Mouse (Mus musculus): Measurements from ENCODE around the gene Dpm3.

Gene Dpm3

GRCm38 (mm10) chr3:89218271-89218670 lies 40.9 kb upstream of the Dpm3 start:
- Histone ChIP-seq H3K9me3 (ENCODE audit: low read length) (no peaks in the 10 kb centered on the region), H3K27me3 (ENCODE audit: insufficient read depth, low read length) (peaks cover 10% of the 10 kb centered on the region; the same call in 1 of the 2 replicates), H3K4me3 (replicated peaks; ENCODE audit: low read length) (no peak overlapping the region), H3K4me1 (replicated peaks; ENCODE audit: low read depth, low read length) (peaks cover 52% of the 10 kb centered on the region), H3K36me3 (ENCODE audit: insufficient read depth, low read length) (peaks cover 41% of the 10 kb centered on the region)
- TF ChIP-seq NANOG (IDR thresholded peaks at IDR 0.05; ENCODE audit: borderline replicate concordance, low read length) (no peak), CTCF (conservative IDR thresholded peaks at IDR 0.05; ENCODE audit: low read length) (no peak)

- peaks cover 10% of the 10 kb centered on the region; the same call in 1 of the 2 replicates for H3K27me3 ChIP-seq (ENCODE audit: insufficient read depth, low read length)
- no peak overlapping the region for H3K4me3 ChIP-seq (replicated peaks; ENCODE audit: low read length)
- TF ChIP-seq NANOG (IDR thresholded peaks at IDR 0.05; ENCODE audit: borderline replicate concordance, low read length) (no peak), CTCF (conservative IDR thresholded peaks at IDR 0.05; ENCODE audit: low read length) (no peak), POU5F1 (IDR thresholded peaks at IDR 0.05; ENCODE audit: borderline replicate concordance, low read length) (no peak)
- H3K4me1 ChIP-seq (replicated peaks; ENCODE audit: low read depth, low read length): peaks cover 62% of the 10 kb centered on the region
- peaks cover 49% of the 10 kb centered on the region for H3K36me3 ChIP-seq (ENCODE audit: insufficient read depth, low read length)
- H3K9me3 ChIP-seq (ENCODE audit: low read length): no peaks in the 10 kb centered on the region
These were observed 39.6 kb upstream of the Dpm3 start for GRCm38 (mm10) chr3:89219546-89219945.

- no peak overlapping the region for H3K4me3 ChIP-seq (replicated peaks; ENCODE audit: low read length)
- H3K9me3 ChIP-seq (ENCODE audit: low read length): no peaks in the 10 kb centered on the region
- TF ChIP-seq CTCF (conservative IDR thresholded peaks at IDR 0.05; ENCODE audit: low read length) (no peak), NANOG (IDR thresholded peaks at IDR 0.05; ENCODE audit: borderline replicate concordance, low read length) (no peak), POU5F1 (IDR thresholded peaks at IDR 0.05; ENCODE audit: borderline replicate concordance, low read length) (no peak)
- peaks cover 10% of the 10 kb centered on the region; the same call in 1 of the 2 replicates for H3K27me3 ChIP-seq (ENCODE audit: insufficient read depth, low read length)
- H3K4me1 ChIP-seq (replicated peaks; ENCODE audit: low read depth, low read length): peaks cover 61% of the 10 kb centered on the region
- peaks cover 49% of the 10 kb centered on the region for H3K36me3 ChIP-seq (ENCODE audit: insufficient read depth, low read length)
These were observed 38.0 kb upstream of the Dpm3 start for GRCm38 (mm10) chr3:89221167-89221566.

- TF ChIP-seq NANOG (IDR thresholded peaks at IDR 0.05; ENCODE audit: borderline replicate concordance, low read length): no peak
- H3K9me3 ChIP-seq (ENCODE audit: low read length): no peaks in the 10 kb centered on the region
- H3K27me3 ChIP-seq (ENCODE audit: insufficient read depth, low read length): no peaks in the 10 kb centered on the region
- H3K36me3 ChIP-seq (ENCODE audit: insufficient read depth, low read length): peaks cover 29% of the 10 kb centered on the region
- H3K4me1 ChIP-seq (replicated peaks; ENCODE audit: low read depth, low read length): peaks cover 75% of the 10 kb centered on the region
- peak overlapping the region; percentile 80 for H3K4me3 ChIP-seq (replicated peaks; ENCODE audit: low read length)
These were observed 34.4 kb upstream of the Dpm3 start for GRCm38 (mm10) chr3:89224796-89225195.

GRCm38 (mm10) chr3:89225321-89225815 lies 33.8 kb upstream of the Dpm3 start:
- no peaks in the 10 kb centered on the region for H3K9me3 ChIP-seq (ENCODE audit: low read length)
- peaks cover 78% of the 10 kb centered on the region for H3K4me1 ChIP-seq (replicated peaks; ENCODE audit: low read depth, low read length)
- no peak for TF ChIP-seq CTCF (conservative IDR thresholded peaks at IDR 0.05; ENCODE audit: low read length)
- no peak for TF ChIP-seq NANOG (IDR thresholded peaks at IDR 0.05; ENCODE audit: borderline replicate concordance, low read length)
- TF ChIP-seq POU5F1 (IDR thresholded peaks at IDR 0.05; ENCODE audit: borderline replicate concordance, low read length): no peak
- peaks cover 24% of the 10 kb centered on the region for H3K36me3 ChIP-seq (ENCODE audit: insufficient read depth, low read length)
- H3K4me3 ChIP-seq (replicated peaks; ENCODE audit: low read length): peak overlapping the region; percentile 80
- H3K27me3 ChIP-seq (ENCODE audit: insufficient read depth, low read length): peaks cover 4% of the 10 kb centered on the region; the same call in 1 of the 2 replicates

- H3K4me1 ChIP-seq (replicated peaks; ENCODE audit: low read depth, low read length): peaks cover 78% of the 10 kb centered on the region
- no peaks in the 10 kb centered on the region for H3K9me3 ChIP-seq (ENCODE audit: low read length)
- H3K4me3 ChIP-seq (replicated peaks; ENCODE audit: low read length): peak overlapping the region; percentile 80
- H3K27me3 ChIP-seq (ENCODE audit: insufficient read depth, low read length): peaks cover 10% of the 10 kb centered on the region
- peak; percentile 74; the same call in 1 of the 2 replicates for TF ChIP-seq POU5F1 (IDR thresholded peaks at IDR 0.05; ENCODE audit: borderline replicate concordance, low read length)
- no peak for TF ChIP-seq NANOG (IDR thresholded peaks at IDR 0.05; ENCODE audit: borderline replicate concordance, low read length)
- H3K36me3 ChIP-seq (ENCODE audit: insufficient read depth, low read length): peaks cover 22% of the 10 kb centered on the region
These were observed 33.2 kb upstream of the Dpm3 start for GRCm38 (mm10) chr3:89225918-89226317.

- Histone ChIP-seq H3K4me1 (replicated peaks; ENCODE audit: low read depth, low read length) (peaks cover 73% of the 10 kb centered on the region), H3K36me3 (ENCODE audit: insufficient read depth, low read length) (peaks cover 18% of the 10 kb centered on the region), H3K4me3 (replicated peaks; ENCODE audit: low read length) (peak overlapping the region; percentile 80), H3K9me3 (ENCODE audit: low read length) (no peaks in the 10 kb centered on the region), H3K27me3 (ENCODE audit: insufficient read depth, low read length) (peaks cover 12% of the 10 kb centered on the region)
- no peak for TF ChIP-seq CTCF (conservative IDR thresholded peaks at IDR 0.05; ENCODE audit: low read length)
- TF ChIP-seq NANOG (IDR thresholded peaks at IDR 0.05; ENCODE audit: borderline replicate concordance, low read length): no peak
- no peak for TF ChIP-seq POU5F1 (IDR thresholded peaks at IDR 0.05; ENCODE audit: borderline replicate concordance, low read length)
These were observed 32.8 kb upstream of the Dpm3 start for GRCm38 (mm10) chr3:89226361-89226760.

- H3K36me3 ChIP-seq (ENCODE audit: insufficient read depth, low read length): peaks cover 16% of the 10 kb centered on the region
- TF ChIP-seq CTCF (conservative IDR thresholded peaks at IDR 0.05; ENCODE audit: low read length): no peak
- TF ChIP-seq POU5F1 (IDR thresholded peaks at IDR 0.05; ENCODE audit: borderline replicate concordance, low read length): no peak
- TF ChIP-seq NANOG (IDR thresholded peaks at IDR 0.05; ENCODE audit: borderline replicate concordance, low read length): no peak
- H3K27me3 ChIP-seq (ENCODE audit: insufficient read depth, low read length): peaks cover 17% of the 10 kb centered on the region
- peak within 1 kb of the TSS; percentile 80 for H3K4me3 ChIP-seq (replicated peaks; ENCODE audit: low read length)
- no peaks in the 10 kb centered on the region for H3K9me3 ChIP-seq (ENCODE audit: low read length)
- H3K4me1 ChIP-seq (replicated peaks; ENCODE audit: low read depth, low read length): peaks cover 73% of the 10 kb centered on the region
These were observed 32.3 kb upstream of the Dpm3 start, which contains the start of gene Mtx1 for GRCm38 (mm10) chr3:89226900-89227299. Gene Mtx1 (minus strand): TSS chr3:89227088.
